Mouse (Mus musculus) lung, postnatal 4 days (tissue): ENCODE measurements around the gene Mbl1.

Experiments
- DNase-seq, 2 experiments: peaks; one replicate each; pipeline ENCODE4 v3.0.0; 2021

The Mbl1 gene

DNA sequence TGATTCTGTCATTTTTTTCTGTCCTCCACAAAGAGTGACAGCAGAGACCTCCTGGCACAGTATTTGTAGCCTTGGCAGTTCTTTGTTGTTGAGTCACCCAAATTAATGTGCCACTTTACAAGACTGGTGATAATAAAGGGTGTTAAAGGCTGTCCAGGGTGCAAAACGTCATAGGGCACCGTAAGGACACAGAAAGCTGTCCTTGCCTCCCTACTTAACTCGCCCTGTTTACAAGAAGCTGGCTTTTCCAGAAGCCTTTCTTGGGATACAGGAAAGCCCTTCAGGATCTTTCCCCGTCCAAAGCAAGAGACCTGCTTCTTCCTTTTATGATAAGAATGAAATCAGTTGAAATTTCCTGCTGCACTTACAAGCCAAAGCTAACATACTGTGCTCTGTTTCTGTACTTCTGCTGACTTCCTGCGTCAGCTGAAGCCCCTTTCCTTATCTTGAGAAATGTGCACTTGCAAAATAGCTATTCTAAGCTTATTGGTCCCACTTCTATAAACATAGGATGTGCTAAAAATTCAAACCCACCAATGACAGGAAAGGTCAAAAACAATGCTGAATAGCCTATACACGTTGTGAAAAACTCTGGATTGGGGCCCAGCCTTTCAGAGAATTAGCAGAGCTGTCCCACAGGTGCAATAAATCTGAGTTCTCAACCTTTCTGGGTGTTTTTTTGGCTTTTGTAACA, 46.9 kb downstream of the Mbl1 start:
- DNase-seq: no peak
